Mouse (Mus musculus): ENCODE measurements around the gene Cavin1.

DNA sequence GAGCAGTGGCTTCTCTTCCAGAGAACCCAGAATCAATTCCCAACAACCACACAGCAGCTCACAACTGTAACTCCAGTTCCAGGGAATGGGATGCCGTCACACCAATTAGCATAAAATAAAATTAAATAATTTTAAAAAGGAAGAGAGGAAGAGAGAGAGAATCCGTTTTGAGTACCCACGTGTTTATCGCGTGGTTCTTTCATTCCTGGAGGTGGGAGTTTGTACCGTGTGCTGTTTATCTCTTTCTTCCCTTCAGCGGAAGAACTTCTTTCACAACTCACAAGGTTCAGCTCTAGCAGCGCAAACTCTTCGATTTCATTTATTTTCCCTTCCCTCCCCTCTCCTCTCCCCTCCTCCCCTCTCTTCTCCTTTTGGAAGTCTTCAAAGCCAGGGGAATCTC lies 23.5 kb upstream of the Cavin1 start:
- TF ChIP-seq GATA1 (IDR thresholded peaks at IDR 0.05; ENCODE audit: low read length): no peak
- TF ChIP-seq TAL1 (IDR thresholded peaks at IDR 0.05; ENCODE audit: low read length): no peak

Data from erythroblast, embryonic 14.5 days (primary cell).